Mouse (Mus musculus): ENCODE results near the gene Fpgs. TPM values are rescaled to one million over a fixed set of nuclear protein-coding genes. Genes with fewer than 3 reads are reported as not detected.

Fpgs gene
- polyA plus RNA-seq, 1 experiment, result 19.7 TPM

DNA sequence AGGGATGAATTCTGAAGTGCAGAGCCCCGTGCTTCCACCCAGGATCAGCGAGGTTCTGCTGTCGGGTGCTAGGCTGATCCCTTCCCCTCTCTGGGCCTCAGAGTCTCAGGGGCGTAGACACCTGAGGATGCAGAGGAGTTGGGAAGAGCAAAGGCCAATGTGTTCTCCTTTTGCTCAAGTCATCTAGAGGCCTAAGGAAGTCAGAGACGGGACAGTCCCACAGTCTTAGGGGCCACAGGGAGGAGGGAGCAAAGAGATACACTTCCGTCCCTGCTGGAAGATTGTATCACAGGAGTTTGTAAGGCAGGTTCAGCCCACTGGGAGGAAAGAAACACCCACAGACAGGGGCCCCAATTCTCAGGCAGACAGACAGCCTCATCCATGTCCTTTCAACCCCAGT lies 18.1 kb upstream of the Fpgs start:
- no peaks in the 10 kb centered on the region for H3K27me3 ChIP-seq (ENCODE audit: control insufficient read depth, insufficient read depth, low read length)
- no peak for DNase-seq
- 71% methylated on average over 6 of the region's 6 CpGs for WGBS

DNA sequence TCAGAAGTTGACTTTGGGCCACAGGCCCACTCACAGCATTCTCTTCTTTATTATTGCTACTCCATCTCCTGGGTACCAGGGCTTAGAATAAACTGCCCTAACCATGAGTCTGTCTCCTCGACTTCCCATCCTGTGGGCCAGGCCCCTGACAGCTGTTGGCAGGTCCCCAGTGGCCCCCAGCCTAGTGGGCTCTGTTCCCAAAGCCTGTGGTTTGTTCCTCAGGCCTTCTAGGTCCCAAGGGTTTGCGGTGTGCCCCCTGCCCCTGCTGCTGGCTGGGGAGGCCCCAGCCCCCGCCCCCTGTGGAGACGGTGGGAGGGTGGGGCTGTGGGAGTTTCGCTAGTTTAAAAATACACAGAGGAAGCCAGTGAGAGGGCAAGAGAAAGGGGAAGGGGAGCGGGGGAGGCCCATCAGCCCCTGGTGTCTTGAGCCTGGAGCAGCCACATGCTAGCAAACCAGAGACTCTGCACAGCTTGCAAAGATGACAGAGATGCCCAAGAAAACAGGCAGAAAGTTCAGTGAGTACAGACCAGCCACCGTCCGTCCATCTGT lies 16.8 kb upstream of the Fpgs start, which contains the start of gene Sh2d3c:
TSS of gene Sh2d3c (plus strand) at position 375 of the 549 bp plus-strand sequence.
- no peak for DNase-seq
- Histone ChIP-seq H3K4me1 (ENCODE audit: control insufficient read depth, insufficient read depth, low read length) (no peaks in the 10 kb centered on the region), H3K27ac (ENCODE audit: insufficient read depth, low read length) (no peak within 1 kb of the TSS), H3K27me3 (ENCODE audit: control insufficient read depth, insufficient read depth, low read length) (no peaks in the 10 kb centered on the region), H3K4me3 (replicated peaks; ENCODE audit: insufficient read depth, low read depth, low read length) (no peak within 1 kb of the TSS)
- no peak for TF ChIP-seq CTCF (IDR thresholded peaks at IDR 0.05; ENCODE audit: borderline replicate concordance, insufficient read depth, low read depth, low read length)
- TF ChIP-seq POLR2A (IDR thresholded peaks at IDR 0.05; ENCODE audit: borderline replicate concordance, insufficient read depth, low read length), result no peak
- WGBS, result 33% methylated on average over 8 of the region's 8 CpGs

More for the DNA sequence above, 18.1 kb upstream of the Fpgs start:
- Histone ChIP-seq H3K27ac (ENCODE audit: insufficient read depth, low read length) (no peak overlapping the region), H3K4me1 (ENCODE audit: control insufficient read depth, insufficient read depth, low read length) (no peaks in the 10 kb centered on the region), H3K4me3 (replicated peaks; ENCODE audit: insufficient read depth, low read depth, low read length) (no peak overlapping the region)
- TF ChIP-seq CTCF (IDR thresholded peaks at IDR 0.05; ENCODE audit: borderline replicate concordance, insufficient read depth, low read depth, low read length), result no peak
- no peak for TF ChIP-seq POLR2A (IDR thresholded peaks at IDR 0.05; ENCODE audit: borderline replicate concordance, insufficient read depth, low read length)

DNA sequence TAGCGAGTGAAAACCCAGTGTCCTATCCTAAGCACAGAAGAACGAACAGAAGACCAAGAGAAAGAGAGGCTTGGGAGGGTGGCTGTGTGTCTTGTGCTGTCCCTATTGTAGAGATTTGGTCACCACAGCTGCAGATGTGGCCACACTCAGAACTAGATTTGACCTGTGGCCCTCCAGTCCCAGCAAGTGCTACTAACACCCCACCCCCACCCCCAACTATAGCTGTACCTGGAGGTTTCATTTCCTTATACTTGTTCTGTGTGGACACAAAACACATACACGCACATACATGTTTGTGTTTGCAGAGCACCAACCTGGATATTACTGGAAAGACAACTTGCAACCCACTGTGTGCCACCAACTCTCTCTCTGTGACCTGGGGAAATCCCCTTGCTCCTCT lies 16.1 kb upstream of the Fpgs start:
- H3K27me3 ChIP-seq (ENCODE audit: control insufficient read depth, insufficient read depth, low read length), result no peaks in the 10 kb centered on the region
- DNase-seq, result no peak
- H3K4me1 ChIP-seq (ENCODE audit: control insufficient read depth, insufficient read depth, low read length), result no peaks in the 10 kb centered on the region
- TF ChIP-seq CTCF (IDR thresholded peaks at IDR 0.05; ENCODE audit: borderline replicate concordance, insufficient read depth, low read depth, low read length) (no peak), POLR2A (IDR thresholded peaks at IDR 0.05; ENCODE audit: borderline replicate concordance, insufficient read depth, low read length) (no peak)
- WGBS, result 98% methylated on average over 3 of the region's 3 CpGs
- no peak overlapping the region for H3K27ac ChIP-seq (ENCODE audit: insufficient read depth, low read length)
- no peak overlapping the region for H3K4me3 ChIP-seq (replicated peaks; ENCODE audit: insufficient read depth, low read depth, low read length)

DNA sequence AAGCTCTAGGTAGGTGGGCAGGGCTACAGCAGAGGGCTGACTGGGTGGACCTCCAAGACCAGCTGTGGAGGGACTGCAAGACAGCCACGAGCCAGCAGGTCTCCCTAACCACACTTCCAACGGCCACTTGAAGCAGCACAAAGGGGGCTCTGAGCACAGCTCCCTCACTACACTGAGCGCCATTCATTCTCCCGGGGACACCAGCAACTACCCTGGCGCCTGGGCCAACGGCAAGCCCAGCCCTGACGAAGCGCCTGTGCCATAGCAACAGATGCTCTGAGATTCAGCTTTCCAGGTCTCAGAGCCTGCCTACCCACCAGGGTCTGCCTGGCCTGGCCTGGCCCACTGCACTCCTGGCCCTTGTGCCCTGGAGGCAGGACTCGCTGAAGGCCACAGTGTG lies 14.8 kb upstream of the Fpgs start:
- no peaks in the 10 kb centered on the region; the same call in 1 of the 2 replicates for H3K4me1 ChIP-seq (ENCODE audit: control insufficient read depth, insufficient read depth, low read length)
- no peaks in the 10 kb centered on the region for H3K27me3 ChIP-seq (ENCODE audit: control insufficient read depth, insufficient read depth, low read length)
- TF ChIP-seq CTCF (IDR thresholded peaks at IDR 0.05; ENCODE audit: borderline replicate concordance, insufficient read depth, low read depth, low read length), result no peak
- TF ChIP-seq POLR2A (IDR thresholded peaks at IDR 0.05; ENCODE audit: borderline replicate concordance, insufficient read depth, low read length), result no peak
- 28% methylated on average over 9 of the region's 9 CpGs for WGBS
- H3K4me3 ChIP-seq (replicated peaks; ENCODE audit: insufficient read depth, low read depth, low read length), result no peak overlapping the region
- no peak for DNase-seq
- H3K27ac ChIP-seq (ENCODE audit: insufficient read depth, low read length), result no peak overlapping the region

DNA sequence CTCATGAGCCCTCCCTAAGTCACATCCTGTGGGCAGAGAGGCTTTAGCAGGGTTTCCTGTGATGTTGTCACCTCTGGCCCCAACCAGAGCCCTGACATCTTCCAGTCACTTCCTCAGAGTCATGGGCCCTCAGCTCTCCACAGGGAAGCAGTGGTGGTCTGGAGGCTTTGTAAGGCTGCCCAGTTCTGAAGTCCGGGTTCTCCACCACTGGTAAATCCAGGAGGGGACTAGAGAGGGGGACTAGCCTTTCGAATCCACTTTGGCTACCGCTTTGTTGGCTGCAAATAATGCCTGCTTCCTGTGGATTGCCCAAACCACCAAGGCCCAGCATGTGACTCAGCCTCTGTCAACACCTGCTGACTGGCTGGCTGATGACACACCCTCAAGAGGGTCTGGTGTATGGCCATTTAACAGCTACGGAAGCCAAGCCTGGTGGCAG lies 11.1 kb upstream of the Fpgs start:
- H3K27ac ChIP-seq (ENCODE audit: insufficient read depth, low read length), result no peak overlapping the region
- peaks cover 2% of the 10 kb centered on the region; the same call in 1 of the 2 replicates for H3K4me1 ChIP-seq (ENCODE audit: control insufficient read depth, insufficient read depth, low read length)
- H3K4me3 ChIP-seq (replicated peaks; ENCODE audit: insufficient read depth, low read depth, low read length), result no peak overlapping the region
- DNase-seq, result no peak
- TF ChIP-seq POLR2A (IDR thresholded peaks at IDR 0.05; ENCODE audit: borderline replicate concordance, insufficient read depth, low read length) (no peak), CTCF (IDR thresholded peaks at IDR 0.05; ENCODE audit: borderline replicate concordance, insufficient read depth, low read depth, low read length) (no peak)
- no peaks in the 10 kb centered on the region for H3K27me3 ChIP-seq (ENCODE audit: control insufficient read depth, insufficient read depth, low read length)
- WGBS, result 71% methylated on average over 4 of the region's 4 CpGs

DNA sequence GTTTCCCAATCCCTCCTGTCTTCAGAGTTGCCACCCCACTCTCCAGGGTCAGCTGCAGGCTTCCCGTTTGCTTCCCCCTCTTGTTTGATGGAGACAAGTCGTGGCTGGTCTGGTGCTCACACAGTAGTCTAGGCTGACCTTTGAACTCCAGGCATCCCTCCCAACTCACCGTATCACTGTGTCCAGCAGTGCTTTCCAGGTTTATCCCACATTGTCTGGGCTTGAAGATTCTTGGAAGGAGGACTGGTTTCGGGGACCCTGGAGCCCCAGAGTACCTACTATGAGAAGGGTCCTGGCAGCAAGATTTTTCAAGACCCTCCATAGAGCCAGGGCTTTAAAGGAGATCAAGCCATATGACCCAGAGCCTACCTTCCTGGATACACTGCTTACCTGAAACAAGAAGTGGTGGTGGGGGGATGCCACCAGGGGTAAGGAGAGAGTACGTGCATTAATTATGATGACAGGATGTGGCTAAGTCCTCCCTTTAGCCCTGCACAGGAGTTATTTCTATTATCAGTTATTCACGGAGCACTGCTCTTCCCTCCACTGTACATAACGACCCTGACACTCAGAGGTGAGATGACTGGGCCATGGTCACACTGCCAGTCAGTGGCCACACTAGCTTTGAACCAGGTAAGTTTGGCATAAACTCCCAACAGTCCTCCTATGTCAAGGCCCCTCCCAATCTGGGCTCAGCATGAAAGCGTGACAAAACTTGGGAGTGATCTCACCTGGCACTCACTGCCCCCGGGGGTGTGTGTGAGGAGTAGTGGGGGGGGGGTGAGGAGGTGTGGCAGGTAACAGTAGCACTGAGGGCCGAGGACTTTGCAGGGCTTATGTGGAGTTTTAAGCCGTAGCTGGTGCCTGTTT lies 10.4 kb upstream of the Fpgs start:
- H3K27ac ChIP-seq (ENCODE audit: insufficient read depth, low read length), result peak overlapping the region; percentile 39
- 62% methylated on average over 11 of the region's 11 CpGs for WGBS
- no peak overlapping the region for H3K4me3 ChIP-seq (replicated peaks; ENCODE audit: insufficient read depth, low read depth, low read length)
- peak in 1 of 2 experiments; percentile 40 for DNase-seq
- H3K4me1 ChIP-seq (ENCODE audit: control insufficient read depth, insufficient read depth, low read length), result peaks cover 2% of the 10 kb centered on the region; the same call in 1 of the 2 replicates
- H3K27me3 ChIP-seq (ENCODE audit: control insufficient read depth, insufficient read depth, low read length), result no peaks in the 10 kb centered on the region
- TF ChIP-seq CTCF (IDR thresholded peaks at IDR 0.05; ENCODE audit: borderline replicate concordance, insufficient read depth, low read depth, low read length) (no peak), POLR2A (IDR thresholded peaks at IDR 0.05; ENCODE audit: borderline replicate concordance, insufficient read depth, low read length) (no peak)

DNA sequence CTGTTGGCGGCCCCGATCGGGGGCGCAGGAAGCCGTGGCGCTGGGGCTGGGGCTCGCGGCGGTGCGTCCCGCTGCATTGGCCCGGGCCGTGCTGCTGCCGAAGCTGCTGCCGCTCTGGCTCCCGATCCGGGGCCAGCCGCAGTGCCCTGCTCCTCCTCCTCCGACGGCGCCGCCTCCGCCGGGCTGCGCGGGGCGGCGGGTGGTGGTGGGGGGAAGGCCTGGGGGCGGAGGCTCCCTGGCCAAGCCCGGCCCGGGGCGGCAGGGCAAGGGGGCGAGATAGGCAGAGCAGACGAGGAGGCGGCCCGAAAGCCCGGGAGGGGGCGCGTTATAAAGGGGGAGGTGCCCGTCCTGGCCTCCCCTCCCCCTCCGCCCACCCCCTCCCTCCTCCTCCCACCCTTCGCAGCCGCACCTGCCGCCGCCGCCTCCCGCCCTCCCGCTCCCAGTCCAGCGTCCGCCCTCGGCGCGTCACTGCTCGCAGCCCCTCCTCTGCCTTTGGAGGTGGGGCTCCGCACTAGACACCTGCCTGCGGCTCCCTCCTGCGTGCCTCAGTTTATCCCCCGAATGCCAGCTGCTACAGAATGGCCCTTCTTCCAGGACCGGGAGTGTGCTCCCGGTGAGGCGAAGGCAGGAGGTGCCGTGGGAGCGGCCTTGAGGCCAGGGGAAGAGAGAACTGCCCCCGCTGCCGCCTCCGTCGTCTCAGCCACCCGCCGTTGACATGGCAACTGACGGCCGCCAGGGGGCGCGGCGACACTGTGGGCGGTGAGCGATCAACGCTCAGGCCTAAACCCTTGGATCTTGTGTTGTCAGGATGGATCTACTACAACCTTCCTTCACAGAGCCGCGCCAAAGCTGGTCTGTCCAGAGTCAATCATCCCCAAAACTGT lies 9.2 kb upstream of the Fpgs start, which contains the start of gene Cdk9:
TSS of gene Cdk9 (minus strand) at position 143 of the 884 bp plus-strand sequence.
- peak; percentile 94 to 98 for DNase-seq

More for the DNA sequence above, 9.2 kb upstream of the Fpgs start, which contains the start of gene Cdk9:
- Histone ChIP-seq H3K4me1 (ENCODE audit: control insufficient read depth, insufficient read depth, low read length) (peaks cover 2% of the 10 kb centered on the region; the same call in 1 of the 2 replicates), H3K27ac (ENCODE audit: insufficient read depth, low read length) (peak within 1 kb of the TSS; percentile 100), H3K27me3 (ENCODE audit: control insufficient read depth, insufficient read depth, low read length) (no peaks in the 10 kb centered on the region), H3K4me3 (replicated peaks; ENCODE audit: insufficient read depth, low read depth, low read length) (peak within 1 kb of the TSS; percentile 86)
- 1% methylated on average over 61 of the region's 79 CpGs for WGBS
- TF ChIP-seq CTCF (IDR thresholded peaks at IDR 0.05; ENCODE audit: borderline replicate concordance, insufficient read depth, low read depth, low read length) (peak; percentile 94), POLR2A (IDR thresholded peaks at IDR 0.05; ENCODE audit: borderline replicate concordance, insufficient read depth, low read length) (peak; percentile 66; the same call in 1 of the 2 replicates)
